Mouse (Mus musculus): Measurements from ENCODE around the gene Slc35f1.

Slc35f1 gene

GRCm38 (mm10) chr10:52926330-52926729 is 236.0 kb downstream of the Slc35f1 start:
- no peak for DNase-seq (ENCODE audit: low spot score)

DNA sequence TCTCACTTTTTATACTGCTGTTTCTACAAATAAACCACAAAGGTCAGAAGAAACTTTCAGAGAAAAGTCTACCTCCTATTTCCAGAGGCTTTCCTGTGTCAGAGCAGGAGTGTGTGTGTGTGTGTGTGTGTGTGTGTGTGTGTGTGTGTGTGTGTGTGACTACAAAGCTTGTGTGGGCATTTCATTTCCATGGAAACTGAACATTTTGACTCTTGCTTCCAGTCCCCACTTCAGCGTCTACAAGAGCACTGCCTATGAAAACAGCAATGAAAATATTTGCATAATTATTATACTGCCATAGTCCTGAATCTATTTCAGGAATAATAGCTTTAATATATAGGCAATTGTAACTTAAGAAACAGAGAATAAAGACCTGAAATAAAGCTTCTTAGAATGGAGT is 241.8 kb downstream of the Slc35f1 start:
- DNase-seq (ENCODE audit: low spot score): no peak

DNA sequence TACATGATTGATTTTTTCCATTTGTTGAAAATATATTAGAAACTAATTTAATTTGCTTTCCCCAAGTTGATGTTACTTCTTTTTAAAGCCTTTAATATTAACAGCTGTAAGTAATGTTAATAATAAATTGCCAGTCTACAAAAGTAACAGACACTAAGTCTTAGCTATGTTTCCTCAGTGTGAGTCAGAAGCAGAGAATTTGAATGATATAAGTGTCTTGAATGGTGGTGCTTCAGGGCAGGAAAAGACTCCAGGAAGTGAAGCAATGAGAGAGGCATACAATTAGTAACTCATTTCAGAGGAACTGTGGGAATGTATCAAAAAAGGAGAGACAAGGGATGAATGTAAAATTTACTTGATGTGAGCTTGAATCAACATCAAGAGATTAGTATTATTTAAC is 244.3 kb downstream of the Slc35f1 start:
- no peak for DNase-seq (ENCODE audit: low spot score)

GRCm38 (mm10) chr10:52940111-52940830 is 249.9 kb downstream of the Slc35f1 start:
- no peak for DNase-seq (ENCODE audit: low spot score)

- DNase-seq (ENCODE audit: low spot score): no peak
Measured at GRCm38 (mm10) chr10:52940831-52941216, 250.5 kb downstream of the Slc35f1 start.

- no peak for DNase-seq (ENCODE audit: low spot score)
Measured at GRCm38 (mm10) chr10:52952581-52952980, 262.2 kb downstream of the Slc35f1 start.

- DNase-seq (ENCODE audit: low spot score): no peak
Measured at GRCm38 (mm10) chr10:52956728-52957127, 266.4 kb downstream of the Slc35f1 start.

- DNase-seq (ENCODE audit: low spot score): no peak
Measured at GRCm38 (mm10) chr10:52979251-52979650, 288.9 kb downstream of the Slc35f1 start.

GRCm38 (mm10) chr10:52982836-52983235 is 292.5 kb downstream of the Slc35f1 start:
- no peak for DNase-seq (ENCODE audit: low spot score)

DNA sequence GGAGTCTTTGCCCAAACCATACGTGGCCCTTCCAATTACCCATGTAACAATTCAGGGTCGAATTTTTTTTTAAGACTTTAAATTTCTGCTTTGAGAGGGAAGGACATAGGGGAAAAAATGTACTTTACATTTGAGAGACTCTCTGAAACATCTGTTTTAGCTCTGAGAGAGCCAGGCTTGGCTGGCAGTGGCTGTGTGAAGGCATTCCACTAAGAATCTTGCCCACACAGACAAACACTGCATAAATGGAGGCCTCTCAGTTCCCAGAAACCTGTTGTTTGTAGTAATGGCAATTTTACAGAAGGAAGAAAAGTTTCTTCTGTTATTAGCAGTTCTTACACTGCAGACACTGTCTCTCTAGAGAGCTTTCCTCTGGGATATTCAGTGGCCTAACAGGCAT is 301.9 kb downstream of the Slc35f1 start:
- no peak for DNase-seq (ENCODE audit: low spot score)

DNA sequence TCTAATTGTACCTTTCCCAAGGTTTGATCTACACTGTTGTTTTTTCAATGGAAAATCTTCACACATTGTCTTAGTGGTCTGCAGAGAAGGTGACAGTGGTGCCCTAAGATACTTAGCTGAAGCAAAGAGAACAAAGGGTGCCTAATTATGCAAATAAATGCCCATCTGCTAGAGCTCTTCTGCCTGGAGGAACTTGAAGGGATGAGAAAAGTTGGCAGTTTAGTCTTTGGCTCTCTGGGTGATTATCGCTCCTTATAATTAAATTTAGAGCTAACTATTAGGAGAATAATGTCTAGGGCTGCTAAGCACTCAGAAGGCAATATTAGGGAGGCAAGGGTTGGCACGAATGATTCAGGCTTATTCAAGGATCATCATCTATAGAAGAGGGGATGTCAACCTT is 306.6 kb downstream of the Slc35f1 start:
- no peak for DNase-seq (ENCODE audit: low spot score)

DNA sequence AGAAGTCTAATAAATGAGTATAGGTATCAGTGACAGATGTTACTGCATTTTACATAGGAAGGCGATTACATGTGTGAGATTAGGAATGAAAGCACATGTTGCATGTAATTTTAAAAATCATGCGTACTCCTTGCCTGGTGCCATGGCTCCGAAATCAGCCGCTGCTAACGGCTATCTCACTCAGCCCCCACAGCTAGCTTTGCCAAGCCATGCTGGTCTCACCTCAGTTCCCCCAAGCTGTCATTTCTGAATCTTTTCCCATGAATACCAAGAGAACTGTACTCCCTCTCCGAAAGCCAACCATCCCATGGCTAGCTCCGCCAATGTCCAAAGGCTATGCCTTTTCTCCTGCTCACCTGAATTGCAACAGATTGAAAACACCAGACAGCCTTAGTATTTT is 310.8 kb downstream of the Slc35f1 start:
- no peak for DNase-seq (ENCODE audit: low spot score)

DNA sequence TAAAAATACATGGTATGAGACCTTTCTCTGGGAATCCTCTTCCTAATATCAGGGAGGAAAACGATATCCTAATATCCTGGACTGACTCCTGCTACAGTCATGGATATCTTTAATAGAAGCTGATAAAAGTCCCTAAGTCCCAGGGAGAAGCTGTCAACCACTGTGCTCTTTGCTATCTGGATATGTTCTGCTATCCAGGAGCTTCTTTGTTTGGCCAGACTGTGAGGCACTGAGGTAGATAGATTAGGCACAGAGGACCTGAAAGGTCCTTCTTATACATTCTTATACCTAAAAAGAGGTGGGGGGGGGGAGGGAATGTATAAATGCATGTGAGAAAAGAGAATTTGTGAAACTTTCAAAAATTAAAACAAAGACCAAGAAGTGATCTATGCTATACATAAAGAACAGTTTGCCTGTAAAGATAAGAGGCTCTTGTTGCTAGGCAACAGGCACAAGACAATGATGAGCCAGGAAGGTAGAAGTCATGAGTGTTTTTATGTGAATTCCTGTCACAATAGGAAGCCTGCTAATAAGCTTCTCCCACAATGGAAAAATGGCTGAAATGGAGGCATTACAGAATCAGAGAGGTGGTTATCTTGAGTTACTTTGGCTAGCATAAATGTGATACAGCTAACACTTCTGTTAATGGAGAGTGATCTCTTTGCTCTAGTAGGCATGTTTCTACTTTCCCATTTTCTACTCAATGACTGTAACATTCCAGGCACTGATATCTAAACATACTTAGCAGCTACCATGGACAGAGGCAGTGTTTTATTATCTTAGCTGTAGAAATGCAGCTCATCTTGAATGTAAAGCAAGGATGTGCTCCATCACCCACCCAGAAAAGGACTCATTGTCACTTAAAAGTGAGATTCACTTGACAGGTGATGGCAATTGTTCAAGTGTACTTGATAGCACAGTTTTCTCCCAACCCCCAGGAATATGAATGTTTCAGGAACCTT is 316.2 kb downstream of the Slc35f1 start:
- no peak for DNase-seq (ENCODE audit: low spot score)

DNA sequence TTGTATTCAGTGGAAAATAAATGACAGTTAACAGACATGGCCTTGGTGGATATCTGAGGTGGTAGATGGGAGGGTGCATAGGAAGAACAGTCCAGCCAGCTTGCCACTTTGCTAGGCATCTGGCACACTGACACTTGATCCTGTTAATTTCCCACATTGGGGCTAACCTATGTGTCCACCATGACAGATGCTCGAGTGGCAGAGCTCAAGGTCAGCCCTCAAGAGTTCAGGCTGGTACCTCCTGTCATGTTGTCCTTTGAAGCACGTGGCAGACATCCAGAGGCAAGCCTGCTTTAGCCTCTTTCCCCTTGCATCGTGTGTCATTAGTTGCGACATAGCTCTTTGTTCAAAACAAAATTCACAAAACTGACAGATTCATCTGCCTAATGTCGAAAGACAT is 323.5 kb downstream of the Slc35f1 start:
- DNase-seq (ENCODE audit: low spot score): no peak

DNA sequence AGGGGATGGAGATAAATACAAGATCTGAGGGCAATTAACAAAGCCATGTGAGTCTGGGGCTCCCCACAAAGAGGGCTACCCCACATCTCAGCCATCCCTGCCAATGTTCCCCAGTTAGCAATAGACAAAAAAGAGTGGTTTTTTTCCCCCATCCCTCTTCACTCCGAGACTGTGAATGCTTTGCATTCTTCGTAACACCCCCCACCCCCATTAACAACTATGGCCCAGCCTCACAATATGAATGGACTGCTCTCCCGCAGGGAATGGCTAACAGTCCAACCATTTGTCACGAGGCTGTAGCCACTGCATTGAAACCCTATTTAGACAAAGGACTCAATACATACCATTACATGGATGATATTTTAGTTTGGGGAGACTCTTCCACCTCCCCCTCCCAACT is 338.1 kb downstream of the Slc35f1 start:
- DNase-seq (ENCODE audit: low spot score): no peak

DNA sequence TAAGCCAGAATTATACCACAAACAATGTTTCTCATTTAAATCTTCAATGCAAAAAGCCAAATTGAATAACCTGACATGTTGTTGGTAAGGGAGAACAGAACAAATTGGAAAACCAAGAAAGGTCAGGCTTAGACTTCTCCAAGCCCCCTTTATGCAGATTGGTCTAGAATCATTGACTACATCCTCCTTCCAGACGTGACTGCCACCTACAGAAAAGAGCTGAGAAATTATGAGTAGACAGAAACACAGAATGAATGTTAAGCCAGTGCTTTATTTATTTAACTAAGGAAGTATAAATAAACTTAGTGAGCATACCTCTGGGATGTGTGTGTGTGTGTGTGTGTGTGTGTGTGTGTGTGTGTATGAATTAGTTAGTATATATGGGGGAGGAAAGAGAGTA is 344.9 kb downstream of the Slc35f1 start:
- no peak for DNase-seq (ENCODE audit: low spot score)

DNA sequence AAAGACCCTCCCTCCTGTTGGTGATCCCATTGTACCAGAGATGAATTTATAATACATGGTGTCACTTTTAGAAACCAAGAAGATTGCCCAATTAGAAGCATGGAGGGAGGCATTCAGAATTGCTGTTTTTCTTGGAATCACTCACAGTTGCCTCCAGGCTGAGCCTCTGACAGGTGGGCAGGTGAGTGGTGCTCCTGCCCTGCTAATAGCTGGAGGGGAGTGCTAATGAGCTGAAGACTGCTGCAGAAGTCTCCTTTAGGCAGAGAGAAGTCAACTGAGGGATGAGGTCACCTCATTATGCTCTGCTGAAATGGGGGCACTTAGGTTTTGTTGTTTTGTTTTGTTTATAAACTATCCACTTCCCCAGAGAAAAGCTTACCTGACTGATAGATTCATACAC is 355.6 kb downstream of the Slc35f1 start:
- DNase-seq (ENCODE audit: low spot score): no peak

GRCm38 (mm10) chr10:53052521-53052920 is 362.2 kb downstream of the Slc35f1 start:
- DNase-seq (ENCODE audit: low spot score): no peak

DNA sequence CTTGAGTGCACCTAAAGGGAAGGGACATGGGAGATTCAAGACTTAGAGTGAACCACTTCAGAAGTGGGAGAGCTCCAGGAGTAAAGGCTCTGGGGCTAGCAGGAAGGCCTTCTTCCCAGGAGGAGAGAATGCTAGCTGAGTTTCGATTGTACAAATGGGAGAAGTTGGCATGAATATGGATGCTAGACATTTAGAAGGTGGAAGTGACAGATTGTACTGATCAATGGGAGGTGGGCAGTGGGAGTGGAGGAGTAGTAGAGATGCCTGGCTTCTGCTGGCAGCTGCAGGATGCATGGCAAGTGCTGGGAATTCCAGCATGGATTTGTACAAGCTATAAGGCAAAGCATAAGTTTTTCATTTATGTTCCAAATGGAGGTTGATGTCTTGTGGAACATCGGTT is 370.4 kb downstream of the Slc35f1 start:
- no peak for DNase-seq (ENCODE audit: low spot score)

GRCm38 (mm10) chr10:53062741-53063140 is 372.4 kb downstream of the Slc35f1 start:
- no peak for DNase-seq (ENCODE audit: low spot score)

DNA sequence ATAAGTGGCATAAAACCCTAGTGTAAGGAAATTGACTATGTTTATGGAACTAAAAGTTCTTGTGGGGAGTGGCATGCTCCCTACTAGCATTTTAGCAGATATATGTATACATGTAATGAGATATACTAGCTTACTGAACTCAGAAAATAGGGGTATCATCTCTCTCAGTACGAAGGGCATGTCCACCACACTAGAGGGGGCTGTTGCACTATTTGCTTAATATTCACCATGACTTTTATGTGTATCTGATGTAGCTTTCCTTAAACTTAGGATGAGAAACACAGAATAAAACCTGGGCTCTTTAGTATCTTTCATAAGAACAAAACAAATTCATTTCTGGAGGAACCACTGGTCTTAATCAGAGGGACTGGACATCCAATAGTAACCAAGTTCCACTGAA is 397.5 kb downstream of the Slc35f1 start:
- DNase-seq (ENCODE audit: low spot score): no peak

DNA sequence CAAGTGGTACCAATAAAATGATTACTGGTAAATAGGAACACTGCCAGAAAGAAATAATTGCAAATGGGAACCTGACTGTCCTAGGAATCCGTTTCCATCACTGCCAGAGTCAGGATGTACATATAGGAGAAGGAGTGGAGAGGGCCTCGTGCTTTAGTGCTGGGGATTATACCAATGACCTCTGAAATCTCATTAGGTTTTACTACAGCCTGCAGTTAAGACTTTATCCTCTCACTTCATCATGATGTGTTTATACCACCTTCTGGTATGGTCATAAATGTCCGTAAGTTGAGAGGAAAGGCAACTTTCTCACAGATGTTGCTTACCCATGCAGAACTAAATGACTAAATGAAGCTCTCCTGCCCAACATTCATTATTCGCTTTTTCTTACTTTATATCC is 401.2 kb downstream of the Slc35f1 start:
- no peak for DNase-seq (ENCODE audit: low spot score)

DNA sequence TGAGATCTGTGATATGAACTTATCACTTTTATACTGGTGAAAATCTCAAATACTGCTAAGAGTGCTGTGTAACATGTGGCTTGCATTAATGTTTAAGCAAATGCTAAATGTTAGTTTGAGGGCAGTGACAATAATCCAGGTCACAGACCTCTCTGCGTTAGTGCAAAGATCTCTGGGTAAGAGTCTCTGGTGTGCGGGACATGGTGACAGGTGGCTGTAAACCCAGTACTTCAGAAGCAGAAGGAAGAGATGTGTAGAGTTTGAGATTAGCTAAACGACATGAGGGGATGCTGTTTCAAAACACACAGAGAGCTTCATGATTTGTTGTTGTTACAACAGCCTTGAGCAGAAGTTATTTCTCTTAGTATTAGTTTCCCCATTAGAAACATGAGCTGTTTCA is 406.1 kb downstream of the Slc35f1 start:
- no peak for DNase-seq (ENCODE audit: low spot score)

All from lung, postnatal 25 days (tissue).